Mouse (Mus musculus) kidney, adult 9 months (tissue): ENCODE results near the gene Ryr2.

Experiments
- DNase-seq: peaks from one replicate; pipeline ENCODE4 v3.0.0; 2022

Ryr2 gene

GRCm38 (mm10) chr13:11933334-11933733, 173.4 kb downstream of the Ryr2 start:
- DNase-seq = no peak

- DNase-seq = no peak
Observed at GRCm38 (mm10) chr13:11928709-11929108, 178.0 kb downstream of the Ryr2 start.

GRCm38 (mm10) chr13:11927727-11928126, 179.0 kb downstream of the Ryr2 start:
- no peak for DNase-seq

- no peak for DNase-seq
Observed at GRCm38 (mm10) chr13:11926720-11927500, 179.8 kb downstream of the Ryr2 start.

- no peak for DNase-seq
Observed at GRCm38 (mm10) chr13:11926215-11926614, 180.5 kb downstream of the Ryr2 start.

GRCm38 (mm10) chr13:11924732-11925131, 182.0 kb downstream of the Ryr2 start:
- no peak for DNase-seq

- DNase-seq = no peak
Observed at GRCm38 (mm10) chr13:11920495-11920894, 186.2 kb downstream of the Ryr2 start.

GRCm38 (mm10) chr13:11919448-11919847, 187.3 kb downstream of the Ryr2 start:
- no peak for DNase-seq

GRCm38 (mm10) chr13:11915619-11916018, 191.1 kb downstream of the Ryr2 start:
- DNase-seq = no peak

GRCm38 (mm10) chr13:11914682-11915081, 192.1 kb downstream of the Ryr2 start:
- no peak for DNase-seq

- no peak for DNase-seq
Observed at GRCm38 (mm10) chr13:11912208-11912607, 194.5 kb downstream of the Ryr2 start.

GRCm38 (mm10) chr13:11908123-11908522, 198.6 kb downstream of the Ryr2 start:
- no peak for DNase-seq

GRCm38 (mm10) chr13:11905126-11905525, 201.6 kb downstream of the Ryr2 start:
- no peak for DNase-seq

GRCm38 (mm10) chr13:11903272-11903671, 203.5 kb downstream of the Ryr2 start:
- no peak for DNase-seq

GRCm38 (mm10) chr13:11902856-11903255, 203.9 kb downstream of the Ryr2 start:
- no peak for DNase-seq

- DNase-seq = no peak
Observed at GRCm38 (mm10) chr13:11900631-11901030, 206.1 kb downstream of the Ryr2 start.

GRCm38 (mm10) chr13:11895631-11896030, 211.1 kb downstream of the Ryr2 start:
- no peak for DNase-seq

GRCm38 (mm10) chr13:11891739-11892138, 215.0 kb downstream of the Ryr2 start:
- DNase-seq = no peak

GRCm38 (mm10) chr13:11891115-11891514, 215.6 kb downstream of the Ryr2 start:
- DNase-seq = no peak

- DNase-seq = no peak
Observed at GRCm38 (mm10) chr13:11884175-11884574, 222.6 kb downstream of the Ryr2 start.

- no peak for DNase-seq
Observed at GRCm38 (mm10) chr13:11882359-11882758, 224.4 kb downstream of the Ryr2 start.

- DNase-seq = no peak
Observed at GRCm38 (mm10) chr13:11880503-11881227, 226.1 kb downstream of the Ryr2 start.

- DNase-seq = no peak
Observed at GRCm38 (mm10) chr13:11879037-11879436, 227.7 kb downstream of the Ryr2 start.

- DNase-seq = no peak
Observed at GRCm38 (mm10) chr13:11874852-11875251, 231.9 kb downstream of the Ryr2 start.
